Mouse (Mus musculus) B cell, adult 2 months (primary cell): ENCODE results near the gene Creb3l4.
A peak's percentile ranks its signal among the peaks of the same experiment; 100 is the strongest.

ENCODE experiments used
- DNase-seq, 2 experiments: peaks; one replicate each; pipeline ENCODE4 v3.0.0; 2022

Gene Creb3l4

GRCm38 (mm10) chr3:90224331-90224730, 19.0 kb downstream of the Creb3l4 start:
- no peak for DNase-seq

- DNase-seq, result no peak
Measured at GRCm38 (mm10) chr3:90222941-90223340, 20.4 kb downstream of the Creb3l4 start.

- DNase-seq, result no peak
Measured at GRCm38 (mm10) chr3:90222455-90222854, 20.9 kb downstream of the Creb3l4 start.

GRCm38 (mm10) chr3:90221123-90221522, 22.2 kb downstream of the Creb3l4 start:
- no peak for DNase-seq

GRCm38 (mm10) chr3:90220531-90220951, 22.8 kb downstream of the Creb3l4 start:
- peak; percentile 15 for DNase-seq

GRCm38 (mm10) chr3:90220088-90220487, 23.2 kb downstream of the Creb3l4 start:
- peak; percentile 67 to 70 for DNase-seq

- peak; percentile 38 to 51 for DNase-seq
Measured at GRCm38 (mm10) chr3:90215825-90216380, 27.4 kb downstream of the Creb3l4 start.

GRCm38 (mm10) chr3:90213956-90214684, 29.2 kb downstream of the Creb3l4 start:
- no peak for DNase-seq

- DNase-seq, result peak; percentile 90 to 93
Measured at GRCm38 (mm10) chr3:90213377-90213866, 29.9 kb downstream of the Creb3l4 start, which contains the start of the genes Rps27 and Rab13. Gene Rps27, minus strand, starts transcription at chr3:90213651. Gene Rab13, plus strand, starts transcription at chr3:90213695.

- peak; percentile 12 to 23 for DNase-seq
Measured at GRCm38 (mm10) chr3:90212723-90213122, 30.6 kb downstream of the Creb3l4 start.

GRCm38 (mm10) chr3:90211475-90212398, 31.6 kb downstream of the Creb3l4 start:
- DNase-seq, result peak; percentile 31 to 35

GRCm38 (mm10) chr3:90209908-90210566, 33.3 kb downstream of the Creb3l4 start:
- DNase-seq, result peak in 1 of 2 experiments; percentile 16

GRCm38 (mm10) chr3:90208662-90209061, 34.6 kb downstream of the Creb3l4 start:
- no peak for DNase-seq

GRCm38 (mm10) chr3:90204582-90204981, 38.7 kb downstream of the Creb3l4 start:
- no peak for DNase-seq

GRCm38 (mm10) chr3:90203619-90204018, 39.7 kb downstream of the Creb3l4 start:
- DNase-seq, result no peak

GRCm38 (mm10) chr3:90202884-90203283, 40.4 kb downstream of the Creb3l4 start:
- DNase-seq, result no peak

GRCm38 (mm10) chr3:90197548-90197947, 45.8 kb downstream of the Creb3l4 start:
- no peak for DNase-seq

- DNase-seq, result no peak
Measured at GRCm38 (mm10) chr3:90195644-90196043, 47.7 kb downstream of the Creb3l4 start.

- no peak for DNase-seq
Measured at GRCm38 (mm10) chr3:90194759-90195158, 48.6 kb downstream of the Creb3l4 start.

- no peak for DNase-seq
Measured at GRCm38 (mm10) chr3:90190859-90191510, 52.3 kb downstream of the Creb3l4 start.
